Mouse (Mus musculus) lung, postnatal 0 days (tissue): ENCODE data around the gene Dmd.
"Not testable (repeated sequence)": the region's sequence is repeated elsewhere in the genome, so short reads cannot be mapped to it uniquely, and the experiment has no call there.

ENCODE experiments used
- CTCF ChIP-seq: IDR thresholded peaks from 2 replicates; pipeline ENCODE4 v1.5.1; 2016; ENCODE audit warnings: antibody characterized with exemption, mild to moderate bottlenecking
- EP300 ChIP-seq: IDR thresholded peaks from 2 replicates; pipeline ENCODE4 v1.6.1; 2016; ENCODE audit warnings: antibody characterized with exemption, mild to moderate bottlenecking, control low read depth

DNA sequence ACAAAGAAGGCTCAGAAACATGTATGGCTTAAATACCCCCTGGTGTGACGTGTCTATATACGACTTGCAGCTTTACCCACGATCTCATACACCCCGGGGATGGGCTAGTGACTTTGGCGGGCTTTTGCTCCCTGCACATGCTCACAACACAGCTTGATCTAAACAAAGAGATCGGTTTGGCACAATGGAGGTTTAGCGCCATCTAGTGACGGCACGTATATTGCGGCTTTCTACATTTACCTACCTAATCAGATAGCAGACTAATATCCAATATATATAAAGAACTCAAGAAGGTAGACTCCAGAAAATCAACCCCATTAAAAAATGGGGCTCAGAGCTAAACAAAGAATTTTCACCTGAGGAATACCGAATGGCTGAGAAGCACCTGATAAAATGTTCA lies 926.7 kb downstream of the Dmd start:
- TF ChIP-seq CTCF: peak; percentile 11; the same call in 1 of the 2 replicates
- TF ChIP-seq EP300: not testable (repeated sequence)
